Mouse (Mus musculus) erythroblast, adult 5-6 weeks (primary cell): ENCODE measurements around the gene Rnf207. TPM values are rescaled to one million over a fixed set of nuclear protein-coding genes. Genes with fewer than 3 reads are reported as not detected.

ENCODE experiments used
- ATAC-seq: replicated peaks from 2 replicates; pipeline ENCODE4 v1.8.0; 2016; ENCODE audit warnings: moderate number of reproducible peaks, mild to moderate bottlenecking, moderate TSS enrichment, inconsistent platforms; ENCODE audit not compliant: poor library complexity, low FRiP score, severe bottlenecking
- total RNA-seq, 2 experiments: library from RNA; stranded (forward) in 1 of 2; stranded (reverse) in 1 of 2; fragments of 150-400 nt in 1 of 2; fragments of 200-764, 138-1000 nt in 1 of 2; gene quantifications; 2 replicates each; pipeline versions ENCODE4 v1.2.3 to v1.2.4; 2015 to 2017; ENCODE audit warnings: low replicate concordance in 2 of 2

Gene Rnf207
- total RNA-seq, 2 experiments from 2014 or later, result 0.19 TPM; not detected in 1

- peak; percentile 86 for ATAC-seq
Observed at GRCm38 (mm10) chr4:152296874-152297861, 21.6 kb downstream of the Rnf207 start, which contains the start of gene Icmt. Gene Icmt, plus strand, starts transcription at chr4:152297227.

- ATAC-seq, result no peak
Observed at GRCm38 (mm10) chr4:152296371-152296770, 22.4 kb downstream of the Rnf207 start.

- ATAC-seq, result no peak
Observed at GRCm38 (mm10) chr4:152295916-152296315, 22.9 kb downstream of the Rnf207 start.

GRCm38 (mm10) chr4:152294188-152294929 is 24.4 kb downstream of the Rnf207 start:
- no peak for ATAC-seq

- no peak for ATAC-seq
Observed at GRCm38 (mm10) chr4:152292102-152292765, 26.6 kb downstream of the Rnf207 start.

- no peak for ATAC-seq
Observed at GRCm38 (mm10) chr4:152291562-152291961, 27.2 kb downstream of the Rnf207 start, which contains the start of gene Hes3. Gene Hes3, minus strand, starts transcription at chr4:152291662.

- ATAC-seq, result no peak
Observed at GRCm38 (mm10) chr4:152290991-152291390, 27.8 kb downstream of the Rnf207 start.

GRCm38 (mm10) chr4:152290385-152290784 is 28.4 kb downstream of the Rnf207 start:
- ATAC-seq, result no peak

GRCm38 (mm10) chr4:152288398-152288945 is 30.3 kb downstream of the Rnf207 start:
- no peak for ATAC-seq

- no peak for ATAC-seq
Observed at GRCm38 (mm10) chr4:152287317-152288120, 31.3 kb downstream of the Rnf207 start.

GRCm38 (mm10) chr4:152286887-152287286 is 31.9 kb downstream of the Rnf207 start:
- ATAC-seq, result no peak

- no peak for ATAC-seq
Observed at GRCm38 (mm10) chr4:152286183-152286582, 32.6 kb downstream of the Rnf207 start.

- no peak for ATAC-seq
Observed at GRCm38 (mm10) chr4:152285505-152285904, 33.3 kb downstream of the Rnf207 start.

GRCm38 (mm10) chr4:152283186-152283950 is 35.4 kb downstream of the Rnf207 start:
- peak; percentile 53 for ATAC-seq

- ATAC-seq, result no peak
Observed at GRCm38 (mm10) chr4:152282721-152283120, 36.1 kb downstream of the Rnf207 start.

GRCm38 (mm10) chr4:152281601-152282000 is 37.2 kb downstream of the Rnf207 start:
- ATAC-seq, result no peak

- no peak for ATAC-seq
Observed at GRCm38 (mm10) chr4:152278986-152279385, 39.8 kb downstream of the Rnf207 start.

GRCm38 (mm10) chr4:152277916-152278315 is 40.9 kb downstream of the Rnf207 start:
- no peak for ATAC-seq
